Mouse (Mus musculus): ENCODE results near the gene Pax7.
A peak's percentile ranks its signal among the peaks of the same experiment; 100 is the strongest.

Gene Pax7

GRCm38 (mm10) chr4:139754148-139754710, 79.1 kb downstream of the Pax7 start:
- no peak for DNase-seq (ENCODE audit: low spot score in 2 of 2)

GRCm38 (mm10) chr4:139750926-139751325, 82.4 kb downstream of the Pax7 start:
- DNase-seq (ENCODE audit: low spot score in 2 of 2): no peak

- no peak for DNase-seq (ENCODE audit: low spot score in 2 of 2)
Measured at GRCm38 (mm10) chr4:139747190-139747936, 86.0 kb downstream of the Pax7 start.

- no peak for DNase-seq (ENCODE audit: low spot score in 2 of 2)
Measured at GRCm38 (mm10) chr4:139746177-139746576, 87.2 kb downstream of the Pax7 start.

- no peak for DNase-seq (ENCODE audit: low spot score in 2 of 2)
Measured at GRCm38 (mm10) chr4:139744765-139745395, 88.4 kb downstream of the Pax7 start.

- no peak for DNase-seq (ENCODE audit: low spot score in 2 of 2)
Measured at GRCm38 (mm10) chr4:139743626-139744025, 89.7 kb downstream of the Pax7 start.

GRCm38 (mm10) chr4:139737035-139737434, 96.3 kb downstream of the Pax7 start:
- no peak for DNase-seq (ENCODE audit: low spot score in 2 of 2)

GRCm38 (mm10) chr4:139727101-139727500, 106.2 kb downstream of the Pax7 start:
- DNase-seq (ENCODE audit: low spot score in 2 of 2): no peak

- DNase-seq (ENCODE audit: low spot score in 2 of 2): no peak
Measured at GRCm38 (mm10) chr4:139725421-139725820, 107.9 kb downstream of the Pax7 start.

GRCm38 (mm10) chr4:139724296-139724695, 109.0 kb downstream of the Pax7 start:
- no peak for DNase-seq (ENCODE audit: low spot score in 2 of 2)

GRCm38 (mm10) chr4:139718978-139719377, 114.3 kb downstream of the Pax7 start:
- DNase-seq (ENCODE audit: low spot score in 2 of 2): no peak

- peak; percentile 26 to 44 for DNase-seq (ENCODE audit: low spot score in 2 of 2)
Measured at GRCm38 (mm10) chr4:139716477-139717169, 116.7 kb downstream of the Pax7 start.

GRCm38 (mm10) chr4:139715241-139715932, 117.9 kb downstream of the Pax7 start:
- no peak for DNase-seq (ENCODE audit: low spot score in 2 of 2)

- DNase-seq (ENCODE audit: low spot score in 2 of 2): no peak
Measured at GRCm38 (mm10) chr4:139710467-139711334, 122.6 kb downstream of the Pax7 start.

GRCm38 (mm10) chr4:139705986-139706385, 127.3 kb downstream of the Pax7 start:
- no peak for DNase-seq (ENCODE audit: low spot score in 2 of 2)

GRCm38 (mm10) chr4:139703468-139703867, 129.9 kb downstream of the Pax7 start:
- no peak for DNase-seq (ENCODE audit: low spot score in 2 of 2)

- DNase-seq (ENCODE audit: low spot score in 2 of 2): no peak
Measured at GRCm38 (mm10) chr4:139702914-139703313, 130.4 kb downstream of the Pax7 start.

GRCm38 (mm10) chr4:139698602-139699001, 134.7 kb downstream of the Pax7 start:
- DNase-seq (ENCODE audit: low spot score in 2 of 2): no peak

- no peak for DNase-seq (ENCODE audit: low spot score in 2 of 2)
Measured at GRCm38 (mm10) chr4:139697755-139698154, 135.6 kb downstream of the Pax7 start.

GRCm38 (mm10) chr4:139693315-139693714, 140.0 kb downstream of the Pax7 start:
- no peak for DNase-seq (ENCODE audit: low spot score in 2 of 2)
